Mouse (Mus musculus) C2C12 (cell line): Measurements from ENCODE around the gene Styxl1. TPM values are rescaled to one million over a fixed set of nuclear protein-coding genes. Genes with fewer than 3 reads are reported as not detected.

Experiments used
- H3K27me3 ChIP-seq: one replicate; pipeline ENCODE4 v1.6.1; 2011; ENCODE audit not compliant: control insufficient read depth, insufficient read depth, insufficient read length
- H3K36me3 ChIP-seq: one replicate; pipeline ENCODE4 v1.6.1; 2011; ENCODE audit not compliant: control insufficient read depth, insufficient read depth
- H3K4me3 ChIP-seq: one replicate; pipeline ENCODE4 v1.5.1; 2011; ENCODE audit warnings: mild to moderate bottlenecking, control low read depth; ENCODE audit not compliant: poor library complexity, insufficient read depth, severe bottlenecking
- H3K79me2 ChIP-seq: one replicate; pipeline ENCODE4 v1.6.1; 2011; ENCODE audit not compliant: control insufficient read depth, insufficient read depth
- H3K79me3 ChIP-seq: one replicate; pipeline ENCODE4 v1.6.1; 2011; ENCODE audit warnings: low read depth, control low read depth
- H3ac ChIP-seq: one replicate; pipeline ENCODE3; 2011; ENCODE audit warnings: low read depth; ENCODE audit not compliant: control insufficient read depth, insufficient read length
- CEBPB ChIP-seq: IDR thresholded peaks from one replicate; pipeline ENCODE4 v1.6.1; 2011; ENCODE audit warnings: low read depth, mild to moderate bottlenecking, control low read depth, moderate library complexity
- CTCF ChIP-seq: IDR thresholded peaks from one replicate; pipeline ENCODE4 v1.5.1; 2011; ENCODE audit not compliant: control insufficient read depth, insufficient read depth, insufficient read length
- FOSL1 ChIP-seq: IDR thresholded peaks from one replicate; pipeline ENCODE4 v1.8.0; 2011; ENCODE audit warnings: mild to moderate bottlenecking, low read length; ENCODE audit not compliant: poor library complexity, insufficient read depth, severe bottlenecking
- MAX ChIP-seq: IDR thresholded peaks from one replicate; pipeline ENCODE4 v1.6.1; 2011; ENCODE audit warnings: mild to moderate bottlenecking, control low read depth
- MYOD1 ChIP-seq: IDR thresholded peaks from one replicate; pipeline ENCODE4 v1.6.1; 2011; ENCODE audit warnings: low read depth; ENCODE audit not compliant: control insufficient read depth, insufficient read length
- MYOG ChIP-seq: IDR thresholded peaks from one replicate; pipeline ENCODE4 v1.6.1; 2011; ENCODE audit not compliant: control insufficient read depth, insufficient read length; ENCODE audit errors: extremely low read depth
- USF1 ChIP-seq: IDR thresholded peaks from one replicate; pipeline ENCODE4 v1.6.1; 2011; ENCODE audit warnings: low read depth, mild to moderate bottlenecking, control low read depth, moderate library complexity
- polyA plus RNA-seq: library from polyadenylated mRNA; unstranded; fragments of >200 nt; fragmentation: generic; extraction: Trizol; gene quantifications from one replicate; pipeline ENCODE4 v1.2.1, GENCODE M21; 2012; ENCODE audit warnings: missing spikeins

The Styxl1 gene
- polyA plus RNA-seq, 1 experiment = not detected

DNA sequence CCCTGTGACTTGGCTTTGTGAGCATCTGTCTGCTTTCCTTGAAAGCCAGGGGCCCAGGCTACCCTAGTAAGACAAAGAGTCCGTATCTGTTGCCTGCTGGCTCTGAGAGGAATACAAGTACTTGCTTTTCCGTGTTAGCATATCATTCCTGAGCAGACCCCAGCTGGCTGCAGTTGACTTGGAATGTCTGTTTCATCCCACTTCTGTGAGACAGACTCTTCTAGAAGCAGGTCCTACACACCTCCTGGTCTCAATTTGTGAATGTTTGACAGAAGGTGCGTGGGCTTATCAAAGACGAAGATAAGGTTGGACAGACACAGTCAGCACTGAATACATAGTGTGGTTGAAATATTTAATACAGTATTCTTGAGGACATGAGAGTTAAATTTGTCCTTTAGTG lies 65.4 kb downstream of the Styxl1 start:
- peaks cover 55% of the 10 kb centered on the region for H3K79me2 ChIP-seq
- peaks cover 25% of the 10 kb centered on the region for H3K36me3 ChIP-seq
- no peaks in the 10 kb centered on the region for H3K27me3 ChIP-seq
- H3K4me3 ChIP-seq = no peak overlapping the region
- TF ChIP-seq MYOG (no peak), MYOD1 (no peak), CEBPB (no peak)
- peaks cover 15% of the 10 kb centered on the region for H3K79me3 ChIP-seq
- H3ac ChIP-seq = no peak overlapping the region

DNA sequence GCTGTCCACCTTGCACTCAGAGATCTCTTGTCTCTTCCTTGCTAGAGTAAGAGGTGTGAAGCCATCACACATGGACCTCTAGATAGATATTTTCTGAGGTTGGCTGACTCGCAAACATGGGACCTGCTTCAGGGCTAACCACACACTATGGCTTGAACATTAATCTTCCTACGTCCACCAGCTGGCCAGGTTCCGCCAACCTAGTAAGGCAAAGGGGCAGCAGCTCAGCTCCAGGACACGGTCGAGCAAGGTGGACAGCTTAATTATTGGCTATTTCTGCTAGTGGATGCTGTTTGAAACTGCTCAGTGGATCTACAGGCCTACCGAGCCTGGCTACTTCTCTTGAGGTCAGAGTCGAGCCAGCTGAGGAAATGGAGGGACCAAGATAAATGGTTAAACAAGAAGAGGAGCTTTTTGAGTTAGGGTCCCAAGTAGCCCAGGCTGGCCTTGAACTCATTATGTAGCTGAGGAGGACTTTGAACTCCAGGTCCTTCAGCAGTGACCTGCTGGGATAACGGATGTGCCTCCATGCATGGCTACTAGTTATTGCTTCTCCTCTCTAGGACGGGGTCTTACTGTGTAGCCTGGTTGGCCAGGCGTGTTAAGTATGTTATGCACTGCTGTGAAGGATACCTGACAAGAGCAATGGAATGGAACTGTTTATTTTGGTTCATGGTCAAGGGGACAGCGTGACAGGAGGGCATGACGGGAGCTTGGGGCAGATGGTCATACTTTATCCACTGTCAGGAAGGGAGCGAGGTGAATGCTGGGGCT lies 66.4 kb downstream of the Styxl1 start:
- no peaks in the 10 kb centered on the region for H3K27me3 ChIP-seq
- peaks cover 23% of the 10 kb centered on the region for H3K79me3 ChIP-seq
- TF ChIP-seq CEBPB (no peak), USF1 (no peak), MYOD1 (no peak), FOSL1 (no peak), MAX (no peak), CTCF (no peak), MYOG (no peak)
- peaks cover 31% of the 10 kb centered on the region for H3K36me3 ChIP-seq
- H3K79me2 ChIP-seq = peaks cover 65% of the 10 kb centered on the region
- H3K4me3 ChIP-seq = no peak overlapping the region
- H3ac ChIP-seq = no peak overlapping the region

DNA sequence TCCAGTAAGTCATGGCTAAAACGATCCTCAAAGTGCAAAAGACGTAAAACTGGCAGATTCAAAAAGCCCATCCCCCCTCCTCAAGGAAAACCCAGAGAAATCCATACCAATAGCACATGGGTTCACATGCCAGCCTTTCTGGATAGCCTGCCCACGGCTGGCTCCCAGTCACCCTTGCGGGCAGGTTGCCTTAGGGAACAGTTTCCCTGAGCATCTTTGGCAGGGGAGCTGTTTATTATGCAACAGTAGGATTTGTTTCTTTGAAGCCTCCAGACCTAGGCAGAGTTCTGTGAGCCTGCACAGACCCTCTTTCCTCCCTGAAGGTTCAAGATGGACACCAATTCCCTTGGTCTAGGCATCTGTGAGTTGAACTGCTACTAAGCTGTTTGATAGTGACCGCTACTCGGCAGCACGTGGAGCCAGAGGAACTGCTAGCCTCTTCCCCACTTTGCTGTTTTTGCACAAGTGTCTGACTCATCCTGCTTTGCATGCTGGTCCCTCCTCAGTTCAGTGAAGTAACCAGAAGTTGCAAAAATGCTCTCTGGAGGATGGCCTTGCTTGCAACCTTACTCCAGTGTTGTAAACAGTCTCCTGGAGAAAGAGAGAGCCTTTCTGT lies 67.5 kb downstream of the Styxl1 start:
- TF ChIP-seq CTCF (no peak), MYOD1 (no peak), MYOG (no peak), MAX (peak; percentile 97), FOSL1 (no peak), CEBPB (no peak), USF1 (peak; percentile 66)
- H3K27me3 ChIP-seq = no peaks in the 10 kb centered on the region
- H3ac ChIP-seq = peak overlapping the region; percentile 30
- H3K79me3 ChIP-seq = peaks cover 25% of the 10 kb centered on the region
- no peak overlapping the region for H3K4me3 ChIP-seq
- H3K36me3 ChIP-seq = peaks cover 29% of the 10 kb centered on the region
- H3K79me2 ChIP-seq = peaks cover 74% of the 10 kb centered on the region

DNA sequence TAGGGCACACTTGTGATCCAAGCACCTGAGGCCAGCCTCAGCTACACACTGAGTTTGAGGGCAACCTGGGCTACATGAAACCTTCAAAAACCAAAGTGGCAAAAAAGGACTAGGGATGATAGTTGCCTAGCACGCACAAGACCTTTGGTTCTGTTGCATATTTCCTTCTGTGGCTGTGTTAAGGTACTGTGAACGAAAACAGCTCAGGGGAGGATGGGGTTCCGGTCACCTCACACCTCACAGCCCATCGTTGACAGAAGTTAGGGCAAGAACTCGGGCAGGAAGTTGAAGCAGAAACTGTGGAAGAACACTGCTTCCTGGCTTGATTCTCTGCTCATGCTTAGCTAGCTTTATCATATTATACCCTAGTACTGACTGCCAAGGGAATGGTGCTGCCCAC lies 68.5 kb downstream of the Styxl1 start:
- Histone ChIP-seq H3K79me2 (peaks cover 74% of the 10 kb centered on the region), H3K36me3 (peaks cover 23% of the 10 kb centered on the region), H3K79me3 (peaks cover 29% of the 10 kb centered on the region), H3K27me3 (no peaks in the 10 kb centered on the region), H3ac (no peak overlapping the region), H3K4me3 (no peak overlapping the region)
- TF ChIP-seq FOSL1 (no peak), MYOD1 (no peak), USF1 (no peak), MYOG (no peak), CTCF (no peak), MAX (no peak), CEBPB (no peak)

DNA sequence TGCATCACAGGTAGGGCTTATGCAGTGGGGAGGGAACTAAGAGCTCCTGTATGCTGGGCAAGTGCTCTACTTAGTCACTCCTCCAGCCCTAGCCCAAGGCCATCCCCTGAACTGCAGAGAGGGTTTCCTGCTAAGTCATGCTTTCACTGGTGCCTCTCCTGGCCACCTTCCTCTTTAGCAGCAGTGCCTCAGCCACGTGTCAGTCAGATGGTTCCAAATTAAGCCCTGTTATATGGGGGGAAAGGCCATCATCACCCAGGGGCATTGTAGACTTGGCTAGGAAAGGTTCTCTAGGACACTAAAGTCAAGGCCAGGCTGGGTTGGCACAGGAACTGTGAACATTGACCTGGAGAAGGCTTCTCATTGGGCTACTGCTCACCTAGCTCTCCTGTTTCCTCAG lies 70.3 kb downstream of the Styxl1 start:
- no peak overlapping the region for H3K4me3 ChIP-seq
- no peak overlapping the region for H3ac ChIP-seq
- H3K79me2 ChIP-seq = peaks cover 74% of the 10 kb centered on the region
- H3K27me3 ChIP-seq = no peaks in the 10 kb centered on the region
- peaks cover 39% of the 10 kb centered on the region for H3K79me3 ChIP-seq
- TF ChIP-seq MAX = no peak
- no peak for TF ChIP-seq MYOG
- no peak for TF ChIP-seq MYOD1
- no peak for TF ChIP-seq CTCF
- no peak for TF ChIP-seq FOSL1
- no peak for TF ChIP-seq USF1
- TF ChIP-seq CEBPB = no peak
- peaks cover 23% of the 10 kb centered on the region for H3K36me3 ChIP-seq
